Mouse (Mus musculus): ENCODE results near the gene Inka1.
A peak's percentile ranks its signal among the peaks of the same experiment; 100 is the strongest.

DNA sequence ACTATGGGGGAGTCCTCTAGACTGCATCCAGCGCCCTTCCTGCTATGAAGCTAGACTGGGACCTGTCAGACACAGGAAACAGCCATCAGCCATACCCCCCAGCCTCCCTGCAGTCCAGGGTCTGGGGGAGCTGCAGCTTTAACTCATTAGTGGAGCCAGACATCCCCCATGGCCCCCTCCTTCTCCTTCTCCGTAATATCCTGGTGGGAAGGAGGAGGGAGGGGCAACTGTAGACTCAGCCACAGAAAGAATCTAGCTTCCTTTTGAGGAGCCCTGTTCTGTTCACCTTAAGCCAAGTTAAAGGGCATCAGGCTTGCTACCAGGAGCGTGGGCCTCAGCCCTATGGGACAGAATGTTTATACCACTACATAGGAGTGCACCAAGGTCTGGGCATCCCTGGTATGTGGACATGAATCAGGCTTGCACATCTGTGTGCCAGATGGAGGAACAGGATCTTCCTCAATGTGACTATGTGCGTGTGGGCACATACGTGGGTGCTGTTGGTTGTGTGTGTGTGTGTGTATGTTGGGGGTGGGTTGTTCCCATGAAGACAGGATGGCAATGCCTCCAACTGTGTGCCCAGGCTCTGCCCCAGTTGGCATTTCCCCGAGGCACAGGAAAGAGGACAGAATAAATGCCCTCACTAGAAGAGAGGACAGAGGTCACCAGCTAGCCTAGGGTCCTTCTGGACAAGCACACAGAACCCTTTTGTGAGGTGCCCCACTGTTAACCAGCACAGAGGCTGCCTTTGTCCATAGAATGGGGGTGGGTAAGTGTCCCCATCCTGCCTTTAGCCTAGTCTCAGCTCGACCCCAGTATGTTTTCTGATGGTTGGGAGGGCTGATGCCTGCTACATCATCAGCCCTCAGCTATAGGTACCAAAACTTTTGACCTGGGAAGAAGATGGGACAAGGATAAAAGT is 3.7 kb downstream of the Inka1 start:
- TF ChIP-seq EP300 (IDR thresholded peaks at IDR 0.05; ENCODE audit: insufficient read depth, low read depth, low read length) (no peak; the same call in 1 of the 2 replicates), POLR2A (IDR thresholded peaks at IDR 0.05; ENCODE audit: insufficient read depth, low read depth, low read length) (peak; percentile 82)

All from heart, adult 2 months (tissue).